Mouse (Mus musculus) Muller cell, postnatal 12 days (primary cell): ENCODE results near the gene Olfr1388.
"Not testable (repeated sequence)": the region's sequence is repeated elsewhere in the genome, so short reads cannot be mapped to it uniquely, and the experiment has no call there.

Experiments
- DNase-seq: peaks from one replicate; pipeline ENCODE4 v3.0.0-alpha.2; 2015; ENCODE audit errors: inconsistent ontology term

The Olfr1388 gene

GRCm38 (mm10) chr11:49436411-49436810, at the start of gene Olfr1388:
TSS of gene Olfr1388 (plus strand) at chr11:49436624.
- DNase-seq: no peak

GRCm38 (mm10) chr11:49392707-49393106, 43.7 kb upstream of the Olfr1388 start:
- not testable (repeated sequence) for DNase-seq

DNA sequence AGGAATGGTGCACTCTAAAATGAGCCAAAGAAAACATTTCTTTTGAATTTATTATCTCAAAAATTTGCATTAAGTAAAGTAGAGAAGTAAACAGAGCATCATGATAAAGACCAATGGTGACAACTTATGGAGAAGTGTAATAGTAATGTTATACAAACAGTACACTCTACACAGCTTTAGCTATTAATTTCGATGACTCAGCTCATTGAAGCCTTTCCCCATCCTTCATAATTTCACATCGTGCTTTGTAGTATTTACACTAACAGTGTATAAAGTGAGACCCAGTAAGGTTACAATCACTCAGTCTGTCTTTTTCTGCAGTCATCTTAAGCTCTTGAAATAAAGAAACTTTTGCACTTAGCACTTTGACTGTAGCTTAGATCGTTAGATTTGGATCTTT, 29.6 kb upstream of the Olfr1388 start:
- no peak for DNase-seq

DNA sequence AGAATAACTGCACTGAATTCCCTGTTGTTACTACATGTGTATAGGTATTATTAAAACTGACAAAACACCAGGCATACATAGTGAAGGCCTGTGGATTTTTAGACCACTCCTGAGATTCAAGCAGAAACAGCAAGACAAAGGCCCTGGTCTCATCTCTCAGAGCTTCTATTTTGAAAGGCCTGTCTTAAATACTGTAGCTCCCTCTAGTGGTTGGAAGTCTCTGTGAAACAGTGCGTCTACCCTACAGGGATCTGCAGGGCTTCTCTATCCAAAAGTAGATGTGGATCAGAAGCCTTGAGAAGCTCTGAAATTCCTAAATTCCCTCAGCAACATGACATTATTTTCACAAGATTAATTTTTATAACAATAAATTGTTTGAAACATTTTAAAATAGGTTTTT, 25.9 kb upstream of the Olfr1388 start:
- DNase-seq: peak; percentile 19

GRCm38 (mm10) chr11:49422767-49423166, 13.7 kb upstream of the Olfr1388 start, which contains the start of gene Olfr1389:
TSS of gene Olfr1389 (plus strand) at chr11:49423067.
- DNase-seq: no peak

GRCm38 (mm10) chr11:49425257-49425927, 11.0 kb upstream of the Olfr1388 start:
- no peak for DNase-seq

- peak; percentile 15 for DNase-seq
Observed at GRCm38 (mm10) chr11:49429641-49430040, 6.8 kb upstream of the Olfr1388 start.

- no peak for DNase-seq
Observed at GRCm38 (mm10) chr11:49455043-49455442, 18.6 kb downstream of the Olfr1388 start, which contains the start of gene Olfr1387. TSS of gene Olfr1387 (plus strand) at chr11:49455343.

GRCm38 (mm10) chr11:49464746-49465145, 28.3 kb downstream of the Olfr1388 start, which contains the start of gene Olfr1386:
TSS of gene Olfr1386 (plus strand) at chr11:49465046.
- not testable (repeated sequence) for DNase-seq

DNA sequence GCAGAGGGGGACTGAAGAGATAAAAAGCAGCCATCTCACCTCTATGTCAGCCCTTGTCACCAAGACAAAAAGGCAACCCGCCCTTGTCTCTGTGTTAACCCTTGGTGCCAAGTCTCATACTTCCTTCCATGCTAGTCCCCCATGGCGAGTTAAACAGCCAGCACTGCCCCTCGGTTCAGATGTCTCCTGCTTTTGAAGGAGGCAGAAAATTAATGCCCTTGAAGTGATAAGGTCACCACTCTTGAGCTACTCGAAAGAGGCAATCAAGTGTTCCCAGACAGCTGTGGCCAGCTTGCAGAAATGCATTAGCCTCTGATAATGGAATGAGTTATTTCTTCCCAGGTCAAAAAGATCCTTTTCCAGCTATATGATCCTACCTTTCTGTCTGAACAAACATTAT, 49.5 kb downstream of the Olfr1388 start:
- DNase-seq: no peak

- DNase-seq: not testable (repeated sequence)
Observed at GRCm38 (mm10) chr11:49488770-49489169, 52.3 kb downstream of the Olfr1388 start, which contains the start of gene Olfr1385. TSS of gene Olfr1385 (plus strand) at chr11:49489070.
